Mouse (Mus musculus) layer of hippocampus, postnatal 14 days (tissue): ENCODE measurements around the gene Twist2. TPM values are rescaled to one million over a fixed set of nuclear protein-coding genes. Genes with fewer than 3 reads are reported as not detected.
A peak's percentile ranks its signal among the peaks of the same experiment; 100 is the strongest.

Source experiments
- DNase-seq, 2 experiments: peaks; one replicate each; pipeline ENCODE4 v3.0.0; 2021 to 2022; ENCODE audit warnings: low spot score in 2 of 2, mixed read lengths in 1 of 2
- total RNA-seq, 2 experiments: library from RNA; stranded (reverse); gene quantifications; 2 replicates each; pipeline ENCODE4 v1.2.3; 2021

Gene Twist2
- total RNA-seq, 2 experiments from 2014 or later = 1.9 to 2.5 TPM

- no peak for DNase-seq
Observed at GRCm38 (mm10) chr1:91873572-91874285, 72.5 kb downstream of the Twist2 start.

DNA sequence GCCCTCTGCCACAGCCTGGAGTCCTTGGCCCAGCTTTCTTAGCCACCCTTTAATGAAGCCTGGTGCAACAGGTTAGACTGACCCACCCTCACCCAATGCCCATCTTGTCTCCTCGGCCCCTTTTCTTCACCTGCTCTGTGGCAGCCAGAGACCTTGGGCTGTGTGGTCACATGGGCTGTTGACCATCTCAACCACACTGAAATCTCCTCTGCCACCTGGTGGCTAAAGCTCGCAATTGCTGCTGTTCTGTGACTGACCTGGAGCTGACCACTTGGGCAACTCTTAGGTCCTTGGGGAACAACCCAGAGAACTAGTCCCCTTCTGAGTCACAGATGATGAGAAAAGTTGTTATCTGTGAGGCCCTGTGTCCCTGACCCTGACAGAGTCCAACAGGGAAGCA lies 73.4 kb downstream of the Twist2 start:
- DNase-seq = peak; percentile 31 to 61

GRCm38 (mm10) chr1:91875042-91875720 lies 73.9 kb downstream of the Twist2 start:
- DNase-seq = no peak

GRCm38 (mm10) chr1:91878696-91879095 lies 77.4 kb downstream of the Twist2 start:
- DNase-seq = no peak

GRCm38 (mm10) chr1:91880156-91880555 lies 78.9 kb downstream of the Twist2 start:
- DNase-seq = peak in 1 of 2 experiments; percentile 26

DNA sequence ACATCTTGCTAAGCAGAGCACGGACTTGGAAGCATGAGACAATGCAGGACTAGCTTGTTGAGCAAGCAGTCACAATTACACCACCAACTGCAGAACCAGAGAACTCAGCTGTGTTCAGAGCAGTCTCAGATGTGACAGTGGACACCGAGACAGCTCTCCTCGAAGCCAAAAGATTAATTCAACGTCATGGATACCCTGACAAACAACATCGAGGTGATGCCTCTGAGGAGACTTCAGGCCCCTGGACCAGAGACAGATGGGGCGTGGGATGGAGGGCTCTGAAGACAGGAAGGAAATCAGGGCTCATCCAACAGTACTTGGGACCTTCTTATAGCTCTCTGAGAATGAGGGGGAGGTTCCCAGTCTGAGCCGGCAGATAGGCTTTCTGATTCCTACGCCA lies 79.6 kb downstream of the Twist2 start:
- DNase-seq = no peak

DNA sequence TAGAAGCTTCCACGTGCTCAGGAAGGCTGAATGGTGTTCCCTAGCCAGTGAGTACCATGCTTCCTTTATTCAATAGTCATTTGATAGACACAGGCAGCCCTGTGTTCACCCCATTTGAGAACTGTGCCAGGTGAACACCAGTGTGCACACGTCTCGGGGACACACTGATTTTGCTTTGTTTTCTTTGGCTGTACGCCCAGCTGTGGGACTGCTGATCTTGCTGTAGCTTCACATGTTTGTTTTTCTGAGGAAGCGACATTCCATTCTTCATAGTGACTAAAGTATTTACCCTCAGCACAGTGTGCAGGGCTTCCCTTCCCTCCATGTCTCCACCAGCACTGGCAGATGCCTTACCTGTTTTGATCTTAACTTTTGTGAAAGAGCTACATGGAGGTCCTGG lies 81.9 kb downstream of the Twist2 start:
- no peak for DNase-seq

GRCm38 (mm10) chr1:91893598-91893997 lies 92.3 kb downstream of the Twist2 start:
- DNase-seq = no peak

GRCm38 (mm10) chr1:91894286-91894685 lies 93.0 kb downstream of the Twist2 start:
- DNase-seq = no peak

DNA sequence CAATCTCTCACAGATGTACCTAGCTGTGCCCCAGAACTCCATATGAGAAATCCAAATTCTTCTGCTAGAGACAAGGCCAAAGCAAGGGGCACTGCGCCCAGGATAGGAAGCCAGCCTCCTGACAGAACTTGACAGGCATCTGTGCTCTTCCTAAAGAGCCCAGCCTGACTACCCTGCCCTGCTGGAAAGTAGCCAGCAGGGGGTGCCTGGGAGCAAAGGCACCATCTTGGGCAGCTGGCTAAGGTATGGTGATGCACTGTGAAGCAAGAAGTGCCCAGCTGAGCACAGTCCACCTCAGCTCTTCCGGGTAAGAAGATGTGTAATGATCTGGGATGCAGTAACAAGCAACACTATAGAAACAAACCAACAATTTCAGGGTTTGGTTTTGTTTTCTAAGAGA lies 95.8 kb downstream of the Twist2 start:
- DNase-seq = no peak
